Mouse (Mus musculus): ENCODE results near the gene Dgkz. TPM values are rescaled to one million over a fixed set of nuclear protein-coding genes. Genes with fewer than 3 reads are reported as not detected.
A peak's percentile ranks its signal among the peaks of the same experiment; 100 is the strongest.

The Dgkz gene
- polyA plus RNA-seq, 1 experiment = 106 TPM

DNA sequence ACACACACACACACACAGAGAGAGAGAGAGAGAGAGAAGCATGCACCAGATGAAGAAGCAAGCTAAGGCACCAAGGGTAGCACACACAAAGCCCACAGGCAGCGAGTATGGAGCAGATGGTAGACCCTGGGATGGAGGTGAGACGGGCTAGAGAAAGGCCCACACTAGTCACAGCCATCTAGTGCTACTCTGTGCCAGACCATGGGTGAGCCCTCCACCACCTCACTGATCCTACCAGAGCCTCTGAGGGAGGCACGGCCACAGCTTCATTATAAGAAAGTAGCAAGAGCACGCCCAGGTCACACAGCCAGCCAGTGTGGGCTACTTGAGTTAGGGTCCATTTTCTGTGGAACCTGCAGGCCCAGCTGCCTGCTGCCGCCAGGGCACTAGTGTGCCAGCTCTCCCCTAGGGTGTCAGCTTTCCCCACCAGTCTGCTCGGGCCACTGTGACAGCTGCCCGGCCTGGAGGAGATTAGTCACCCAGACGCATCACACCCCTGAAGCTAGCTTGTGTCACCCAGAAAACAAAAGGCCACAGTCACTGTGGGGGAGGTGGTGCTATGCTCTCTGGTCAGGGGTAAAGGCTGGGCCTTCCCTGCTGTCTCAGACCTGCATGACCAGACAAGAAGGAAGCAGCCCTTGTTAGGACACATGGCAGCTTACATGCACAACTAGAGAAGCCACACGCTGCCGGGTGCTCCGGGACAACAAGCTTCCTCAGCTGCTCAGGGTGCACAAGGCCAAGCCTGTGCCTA, 28.1 kb downstream of the Dgkz start:
- 54% methylated on average over 11 of the region's 11 CpGs for WGBS
- Histone ChIP-seq H3K27me3 (replicated peaks; ENCODE audit: control insufficient read depth, insufficient read depth, low read length) (no peaks in the 10 kb centered on the region), H3K4me1 (ENCODE audit: control insufficient read depth, insufficient read depth, low read length) (peaks cover 14% of the 10 kb centered on the region), H3K27ac (ENCODE audit: insufficient read depth, low read depth, low read length) (no peak overlapping the region), H3K36me3 (ENCODE audit: control insufficient read depth, insufficient read depth, low read length) (no peaks in the 10 kb centered on the region), H3K4me3 (ENCODE audit: insufficient read depth, low read depth, low read length) (no peak overlapping the region)
- TF ChIP-seq CTCF (conservative IDR thresholded peaks at IDR 0.05; ENCODE audit: insufficient read depth, insufficient read length, low read depth, low read length) (no peak), POLR2A (IDR thresholded peaks at IDR 0.05; ENCODE audit: low read depth, low read length) (no peak)
- DNase-seq = no peak

- no peak for DNase-seq
- TF ChIP-seq CTCF (conservative IDR thresholded peaks at IDR 0.05; ENCODE audit: insufficient read depth, insufficient read length, low read depth, low read length) (no peak), POLR2A (IDR thresholded peaks at IDR 0.05; ENCODE audit: low read depth, low read length) (no peak)
- Histone ChIP-seq H3K36me3 (ENCODE audit: control insufficient read depth, insufficient read depth, low read length) (no peaks in the 10 kb centered on the region), H3K4me3 (ENCODE audit: insufficient read depth, low read depth, low read length) (no peak overlapping the region), H3K4me1 (ENCODE audit: control insufficient read depth, insufficient read depth, low read length) (peaks cover 14% of the 10 kb centered on the region), H3K27ac (ENCODE audit: insufficient read depth, low read depth, low read length) (no peak overlapping the region), H3K27me3 (replicated peaks; ENCODE audit: control insufficient read depth, insufficient read depth, low read length) (no peaks in the 10 kb centered on the region)
- WGBS = 47% methylated on average over 6 of the region's 6 CpGs
These were observed 28.8 kb downstream of the Dgkz start for GRCm38 (mm10) chr2:91946836-91947235.

DNA sequence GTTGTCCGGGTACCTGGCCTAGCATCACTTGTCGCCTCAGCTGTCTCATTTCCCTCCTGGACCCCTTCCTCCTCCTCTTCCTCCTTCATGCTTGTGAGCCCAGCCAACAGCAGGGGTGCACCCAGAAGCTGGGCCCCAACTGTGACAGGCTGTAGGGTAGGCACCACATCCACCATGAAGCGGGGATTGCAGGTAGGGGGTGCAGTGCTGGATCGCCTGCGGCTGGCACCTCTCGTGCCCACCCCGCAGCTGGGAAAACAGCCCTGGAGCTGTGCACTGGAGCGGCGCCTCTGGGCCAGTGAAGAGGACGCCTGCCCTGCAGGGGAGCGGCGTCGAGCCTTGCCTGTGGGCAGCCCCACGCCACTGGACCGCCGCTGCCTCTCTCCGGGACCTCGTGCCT, 30.2 kb downstream of the Dgkz start, which contains the start of gene Gm9821:
TSS of gene Gm9821 (plus strand) at position 221 of the 400 bp plus-strand sequence.
- Histone ChIP-seq H3K4me3 (ENCODE audit: insufficient read depth, low read depth, low read length) (no peak within 1 kb of the TSS), H3K4me1 (ENCODE audit: control insufficient read depth, insufficient read depth, low read length) (peaks cover 10% of the 10 kb centered on the region), H3K27me3 (replicated peaks; ENCODE audit: control insufficient read depth, insufficient read depth, low read length) (no peaks in the 10 kb centered on the region), H3K36me3 (ENCODE audit: control insufficient read depth, insufficient read depth, low read length) (no peaks in the 10 kb centered on the region), H3K27ac (ENCODE audit: insufficient read depth, low read depth, low read length) (no peak within 1 kb of the TSS)
- no peak for DNase-seq
- no peak for TF ChIP-seq POLR2A (IDR thresholded peaks at IDR 0.05; ENCODE audit: low read depth, low read length)
- whole genome bisulfite sequencing = 82% methylated on average over 18 of the region's 18 CpGs

- Histone ChIP-seq H3K27ac (ENCODE audit: insufficient read depth, low read depth, low read length) (no peak overlapping the region), H3K4me1 (ENCODE audit: control insufficient read depth, insufficient read depth, low read length) (peaks cover 5% of the 10 kb centered on the region), H3K4me3 (ENCODE audit: insufficient read depth, low read depth, low read length) (no peak overlapping the region), H3K27me3 (replicated peaks; ENCODE audit: control insufficient read depth, insufficient read depth, low read length) (no peaks in the 10 kb centered on the region), H3K36me3 (ENCODE audit: control insufficient read depth, insufficient read depth, low read length) (no peaks in the 10 kb centered on the region)
- WGBS = 42% methylated on average over 13 of the region's 13 CpGs
- peak; percentile 78 for DNase-seq
- peak; percentile 95 for TF ChIP-seq CTCF (conservative IDR thresholded peaks at IDR 0.05; ENCODE audit: insufficient read depth, insufficient read length, low read depth, low read length)
- no peak for TF ChIP-seq POLR2A (IDR thresholded peaks at IDR 0.05; ENCODE audit: low read depth, low read length)
These were observed 31.3 kb downstream of the Dgkz start for GRCm38 (mm10) chr2:91944170-91944950.

DNA sequence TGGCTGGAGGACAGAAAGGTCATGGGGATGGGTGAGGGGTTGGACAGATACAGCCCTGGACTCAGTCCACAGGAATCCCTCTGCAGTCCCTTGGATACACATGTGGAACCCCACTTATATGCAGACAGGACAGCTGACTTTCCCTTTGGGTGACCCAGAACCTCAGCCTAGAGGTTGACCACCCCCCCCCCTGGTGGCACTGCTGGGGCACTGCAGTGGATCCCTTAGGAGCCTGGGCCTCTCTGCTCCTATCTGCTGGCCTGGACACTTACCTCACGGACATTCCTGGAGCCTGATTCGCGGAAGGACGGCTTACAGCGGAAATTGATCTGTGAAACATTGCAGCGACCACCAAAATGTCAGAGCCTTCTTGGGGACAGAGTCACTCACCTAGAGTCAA, 33.3 kb downstream of the Dgkz start:
- Histone ChIP-seq H3K4me3 (ENCODE audit: insufficient read depth, low read depth, low read length) (no peak overlapping the region), H3K27ac (ENCODE audit: insufficient read depth, low read depth, low read length) (no peak overlapping the region), H3K36me3 (ENCODE audit: control insufficient read depth, insufficient read depth, low read length) (no peaks in the 10 kb centered on the region; the same call in 1 of the 2 replicates), H3K4me1 (ENCODE audit: control insufficient read depth, insufficient read depth, low read length) (0 out of 2 replicates have a peak, but pooled peaks cover 2% of the 10 kb centered on the region), H3K27me3 (replicated peaks; ENCODE audit: control insufficient read depth, insufficient read depth, low read length) (no peaks in the 10 kb centered on the region)
- 73% methylated on average over 6 of the region's 6 CpGs for WGBS
- no peak for DNase-seq
- TF ChIP-seq CTCF (conservative IDR thresholded peaks at IDR 0.05; ENCODE audit: insufficient read depth, insufficient read length, low read depth, low read length) = peak; percentile 39; the same call in 1 of the 2 replicates
- no peak for TF ChIP-seq POLR2A (IDR thresholded peaks at IDR 0.05; ENCODE audit: low read depth, low read length)

DNA sequence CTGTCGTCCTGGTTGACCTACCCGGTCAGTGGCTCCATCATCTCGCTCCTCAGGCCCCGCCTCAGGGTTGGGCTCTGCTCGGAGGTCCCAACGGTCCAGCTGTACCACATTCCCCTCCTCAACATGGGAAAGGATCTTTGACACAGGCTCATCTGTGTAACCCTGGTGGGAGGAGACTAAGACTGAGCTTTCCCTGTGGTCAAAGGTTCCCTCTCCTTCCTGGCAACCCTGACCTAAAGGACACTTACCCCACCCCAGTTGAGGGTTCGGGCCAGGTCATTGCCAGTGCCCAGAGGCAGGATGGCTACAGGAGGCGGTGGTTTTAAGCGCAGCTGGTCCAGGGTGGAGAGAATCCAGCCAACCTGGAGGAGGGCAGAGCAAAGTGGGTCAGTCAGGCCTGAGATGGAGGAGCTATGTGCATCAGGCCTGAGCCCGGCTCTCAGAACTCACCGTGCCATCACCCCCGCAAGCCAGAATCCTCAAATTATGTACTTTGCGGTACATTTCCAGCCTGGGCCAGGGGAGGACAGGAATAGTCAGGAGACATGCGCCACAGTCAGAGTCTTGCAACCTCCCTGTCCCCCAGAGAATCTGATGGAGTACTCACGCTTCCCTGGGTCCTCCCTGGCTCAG, 36.2 kb downstream of the Dgkz start:
- TF ChIP-seq CTCF (conservative IDR thresholded peaks at IDR 0.05; ENCODE audit: insufficient read depth, insufficient read length, low read depth, low read length) (no peak), POLR2A (IDR thresholded peaks at IDR 0.05; ENCODE audit: low read depth, low read length) (no peak)
- 62% methylated on average over 15 of the region's 15 CpGs for WGBS
- Histone ChIP-seq H3K4me1 (ENCODE audit: control insufficient read depth, insufficient read depth, low read length) (0 out of 2 replicates have a peak, but pooled peaks cover 2% of the 10 kb centered on the region), H3K36me3 (ENCODE audit: control insufficient read depth, insufficient read depth, low read length) (no peaks in the 10 kb centered on the region; the same call in none of the 2 replicates), H3K27me3 (replicated peaks; ENCODE audit: control insufficient read depth, insufficient read depth, low read length) (no peaks in the 10 kb centered on the region), H3K4me3 (ENCODE audit: insufficient read depth, low read depth, low read length) (no peak overlapping the region), H3K27ac (ENCODE audit: insufficient read depth, low read depth, low read length) (no peak overlapping the region)
- DNase-seq = peak; percentile 88

Data from kidney, adult 2 months (tissue).